Mouse (Mus musculus) lung, embryonic 16.5 days (tissue): ENCODE data around the gene Clmn. TPM values are rescaled to one million over a fixed set of nuclear protein-coding genes. Genes with fewer than 3 reads are reported as not detected.

Source experiments
- ATAC-seq: fragments of 200-750 bp; cut with Nextera tagmentation; 2 replicates; pipeline ENCODE4 v1.8.0; 2017; ENCODE audit warnings: low read depth, mild to moderate bottlenecking, moderate library complexity
- H3K27ac ChIP-seq: fragments of 300-500 bp; sonication (generic); 2 replicates; pipeline ENCODE4 v1.5.1; 2014; ENCODE audit warnings: mild to moderate bottlenecking, control low read depth, low read length
- H3K27me3 ChIP-seq: fragments of 300-500 bp; sonication (generic); 2 replicates; pipeline ENCODE4 v1.6.1; 2014; ENCODE audit warnings: low read depth, low read length, mixed read lengths; ENCODE audit not compliant: control insufficient read depth, insufficient read depth
- H3K36me3 ChIP-seq: fragments of 300-500 bp; sonication (generic); 2 replicates; pipeline ENCODE4 v1.6.1; 2014; ENCODE audit warnings: low read length; ENCODE audit not compliant: control insufficient read depth, insufficient read depth
- H3K4me1 ChIP-seq: fragments of 300-500 bp; sonication (generic); replicated peaks from 2 replicates; pipeline ENCODE4 v1.6.1; 2014; ENCODE audit warnings: low read length, mixed read lengths; ENCODE audit not compliant: control insufficient read depth, insufficient read depth
- H3K4me2 ChIP-seq: fragments of 300-500 bp; sonication (generic); 2 replicates; pipeline ENCODE4 v1.6.1; 2014; ENCODE audit warnings: low read depth, low read length, control low read depth
- H3K4me3 ChIP-seq: fragments of 300-500 bp; sonication (generic); 2 replicates; pipeline ENCODE4 v1.5.1; 2014; ENCODE audit warnings: mild to moderate bottlenecking, low read length, control low read depth
- H3K9ac ChIP-seq: fragments of 300-500 bp; sonication (generic); 2 replicates; pipeline ENCODE4 v1.6.1; 2014; ENCODE audit warnings: low read length, control low read depth
- H3K9me3 ChIP-seq: fragments of 300-500 bp; sonication (generic); 2 replicates; pipeline ENCODE4 v1.6.1; 2016; ENCODE audit warnings: low read length; ENCODE audit not compliant: control insufficient read depth
- WGBS: fragments of 180-500 bp; shearing (Covaris S2); extraction: QIAGEN DNeasy Blood & Tissue Kit; methylation state at CpG from one replicate; pipeline ENCODE4 v1.1.7; 2014; 5-methylcytosine and 5-hydroxymethylcytosine counted together
- polyA plus RNA-seq: library from polyadenylated mRNA; unstranded; fragments of >200 nt; fragmentation: Nextera tagmentation; extraction: Ambion mirVana; gene quantifications from 2 replicates; pipeline ENCODE4 v1.2.1, GENCODE M21; 2015

Gene Clmn
- polyA plus RNA-seq, 1 experiment from 2014 or later = 3.4 TPM

DNA sequence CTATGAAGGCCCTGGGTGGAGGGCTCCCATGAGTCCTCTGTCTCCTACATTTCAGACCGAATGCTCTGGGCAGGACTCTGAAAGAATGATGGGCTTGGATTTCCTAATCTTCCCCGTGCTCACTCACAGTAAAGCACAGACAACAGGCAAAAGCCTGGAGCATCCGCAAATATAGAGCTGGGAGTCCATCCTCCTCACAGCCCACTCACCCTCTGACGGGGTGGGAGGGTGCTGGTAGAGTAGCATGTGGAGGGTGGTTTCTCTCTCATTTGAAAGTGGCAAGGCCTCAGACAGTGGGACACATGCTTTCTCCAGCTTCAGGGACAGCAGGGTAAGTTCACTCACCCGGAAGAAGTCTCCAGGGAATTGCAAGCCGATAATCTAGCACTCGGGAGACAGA is 21.2 kb upstream of the Clmn start:
- Histone ChIP-seq H3K27ac (no peak overlapping the region), H3K9ac (no peak overlapping the region), H3K4me2 (no peak overlapping the region), H3K4me3 (no peak overlapping the region), H3K36me3 (no peaks in the 10 kb centered on the region), H3K9me3 (no peaks in the 10 kb centered on the region; the same call in 1 of the 2 replicates), H3K4me1 (no peaks in the 10 kb centered on the region; the same call in 1 of the 2 replicates), H3K27me3 (no peaks in the 10 kb centered on the region)
- ATAC-seq = no peak
- WGBS = 60% methylated on average over 7 of the region's 7 CpGs

DNA sequence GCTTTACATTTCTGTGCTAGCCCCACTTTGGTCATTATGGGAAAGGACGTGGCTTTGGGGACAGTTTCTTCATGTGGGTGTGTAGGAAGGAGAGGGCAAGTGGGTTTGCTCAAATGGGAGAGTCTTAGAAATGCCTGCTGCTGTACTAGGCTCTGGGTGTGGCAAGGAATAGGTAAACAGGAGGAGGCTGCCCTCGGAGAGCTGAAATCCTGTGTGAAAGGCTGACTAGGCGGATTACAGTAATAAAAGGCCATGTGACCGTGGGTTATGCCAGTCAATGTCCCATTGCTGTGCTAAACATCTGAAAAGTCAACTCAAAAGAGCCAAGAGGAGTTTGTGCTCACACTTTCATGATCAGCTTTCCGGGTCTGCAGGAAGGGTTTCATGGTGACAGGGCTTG is 17.7 kb upstream of the Clmn start:
- Histone ChIP-seq H3K9me3 (peaks cover 4% of the 10 kb centered on the region; the same call in 1 of the 2 replicates), H3K36me3 (no peaks in the 10 kb centered on the region), H3K4me2 (no peak overlapping the region), H3K27ac (0 out of 2 replicates have a peak overlapping the region, but pooled peaks have one; percentile 12), H3K9ac (no peak overlapping the region), H3K27me3 (no peaks in the 10 kb centered on the region), H3K4me1 (no peaks in the 10 kb centered on the region; the same call in 1 of the 2 replicates), H3K4me3 (no peak overlapping the region)
- no peak for ATAC-seq
- 44% methylated on average over 5 of the region's 5 CpGs for WGBS

DNA sequence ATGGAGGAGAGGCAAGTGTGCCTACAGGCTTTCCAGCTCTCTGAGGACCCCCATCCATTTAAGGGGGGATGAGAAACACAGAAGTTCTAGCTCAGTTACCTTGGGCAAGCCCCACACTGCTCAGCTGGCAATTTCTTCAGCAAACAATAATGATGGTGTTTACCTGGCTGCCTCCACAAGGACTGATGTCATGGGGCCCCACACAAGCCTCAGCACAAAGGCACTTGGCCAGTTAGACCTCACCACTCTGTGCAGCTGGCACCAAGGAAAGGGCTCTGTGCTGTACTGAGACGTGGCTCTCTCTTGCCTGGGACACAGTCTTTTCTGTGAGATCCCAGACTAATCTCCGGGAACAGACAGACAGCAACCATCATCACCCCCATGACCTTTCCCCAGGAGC is 17.2 kb upstream of the Clmn start:
- 31% methylated on average over 2 of the region's 2 CpGs for WGBS
- Histone ChIP-seq H3K4me1 (no peaks in the 10 kb centered on the region; the same call in 1 of the 2 replicates), H3K27ac (0 out of 2 replicates have a peak overlapping the region, but pooled peaks have one; percentile 12), H3K4me2 (no peak overlapping the region), H3K4me3 (no peak overlapping the region), H3K27me3 (no peaks in the 10 kb centered on the region), H3K36me3 (no peaks in the 10 kb centered on the region), H3K9ac (no peak overlapping the region), H3K9me3 (peaks cover 4% of the 10 kb centered on the region; the same call in 1 of the 2 replicates)
- peak; percentile 50; the same call in 1 of the 2 replicates for ATAC-seq

DNA sequence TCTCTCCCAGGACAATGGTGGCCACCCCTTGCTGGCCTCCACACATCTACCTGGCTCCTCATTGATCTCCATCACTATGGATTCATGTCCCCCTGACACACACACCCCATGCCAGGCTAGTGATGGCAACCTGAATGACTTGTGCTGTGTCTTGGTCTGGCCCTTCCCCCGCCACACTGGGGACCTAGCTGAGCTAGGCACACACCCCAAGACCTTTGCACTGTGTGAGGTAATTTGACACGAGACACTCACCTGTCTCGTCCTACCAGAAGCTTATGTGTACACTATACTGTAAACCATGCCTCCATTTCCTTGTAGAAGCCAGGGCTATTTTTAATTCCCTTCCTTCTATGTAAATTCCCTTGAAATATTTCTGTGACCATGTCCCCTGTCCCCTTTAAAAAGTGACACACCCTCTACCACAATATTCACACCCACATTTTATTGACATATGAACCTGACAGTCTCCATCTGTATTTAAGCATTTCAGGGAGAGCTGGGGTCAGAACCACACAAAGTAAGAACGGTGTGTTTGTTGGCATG is 16.7 kb upstream of the Clmn start:
- Histone ChIP-seq H3K36me3 (no peaks in the 10 kb centered on the region), H3K27me3 (no peaks in the 10 kb centered on the region), H3K4me2 (no peak overlapping the region), H3K4me3 (no peak overlapping the region), H3K27ac (no peak overlapping the region), H3K9me3 (peaks cover 4% of the 10 kb centered on the region; the same call in 1 of the 2 replicates), H3K9ac (no peak overlapping the region), H3K4me1 (no peaks in the 10 kb centered on the region; the same call in 1 of the 2 replicates)
- WGBS = 55% methylated on average over 4 of the region's 4 CpGs
- 0 out of 2 replicates have a peak, but pooled peaks have one; percentile 16 for ATAC-seq

DNA sequence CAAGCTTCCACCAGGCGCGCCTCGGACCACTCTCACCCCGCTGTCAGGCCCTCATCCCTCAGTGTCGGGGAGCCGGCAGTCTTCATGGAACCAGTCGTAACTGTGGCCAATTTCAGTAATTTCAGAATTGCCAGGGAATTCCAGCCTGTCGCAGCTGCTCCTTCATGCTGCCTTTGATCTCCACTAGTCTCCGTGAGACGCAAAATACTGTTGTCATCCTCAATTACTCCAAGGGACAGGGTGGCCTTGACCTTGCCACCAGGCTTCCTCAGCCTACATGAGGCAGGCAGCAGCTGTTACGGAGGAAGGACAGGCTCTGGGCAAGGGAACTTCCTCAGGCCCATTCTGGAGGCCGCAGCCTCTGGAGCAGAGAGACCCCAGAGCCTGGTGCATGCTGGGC is 15.5 kb upstream of the Clmn start:
- H3K4me3 ChIP-seq = no peak overlapping the region
- 69% methylated on average over 12 of the region's 12 CpGs for WGBS

DNA sequence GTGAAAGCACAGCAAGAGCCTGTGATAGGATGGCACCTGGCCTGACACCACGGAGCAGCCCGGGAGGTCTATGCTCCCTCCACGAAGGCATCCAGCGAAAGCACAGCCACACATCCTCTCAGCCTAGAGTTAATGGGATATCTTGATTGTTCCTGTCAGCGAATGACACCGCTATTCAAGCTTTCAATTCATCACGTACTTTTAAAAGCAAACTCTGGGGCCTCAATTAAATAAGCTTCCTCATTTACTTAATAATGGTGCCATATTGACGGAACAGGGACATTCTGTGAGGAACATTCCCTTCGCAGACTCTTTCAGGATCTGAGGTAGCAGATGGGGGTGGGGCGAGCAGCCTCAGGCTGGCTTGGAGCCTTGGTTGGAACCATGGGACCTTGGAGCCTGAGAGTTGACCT is 14.7 kb upstream of the Clmn start:
- no peak for ATAC-seq

More for the DNA sequence above, 15.5 kb upstream of the Clmn start:
- H3K27me3 ChIP-seq = no peaks in the 10 kb centered on the region
- H3K27ac ChIP-seq = no peak overlapping the region
- H3K4me1 ChIP-seq = no peaks in the 10 kb centered on the region; the same call in 1 of the 2 replicates
- H3K9me3 ChIP-seq = peaks cover 4% of the 10 kb centered on the region; the same call in 1 of the 2 replicates
- ATAC-seq = no peak
- H3K9ac ChIP-seq = no peak overlapping the region
- H3K4me2 ChIP-seq = no peak overlapping the region
- no peaks in the 10 kb centered on the region for H3K36me3 ChIP-seq

DNA sequence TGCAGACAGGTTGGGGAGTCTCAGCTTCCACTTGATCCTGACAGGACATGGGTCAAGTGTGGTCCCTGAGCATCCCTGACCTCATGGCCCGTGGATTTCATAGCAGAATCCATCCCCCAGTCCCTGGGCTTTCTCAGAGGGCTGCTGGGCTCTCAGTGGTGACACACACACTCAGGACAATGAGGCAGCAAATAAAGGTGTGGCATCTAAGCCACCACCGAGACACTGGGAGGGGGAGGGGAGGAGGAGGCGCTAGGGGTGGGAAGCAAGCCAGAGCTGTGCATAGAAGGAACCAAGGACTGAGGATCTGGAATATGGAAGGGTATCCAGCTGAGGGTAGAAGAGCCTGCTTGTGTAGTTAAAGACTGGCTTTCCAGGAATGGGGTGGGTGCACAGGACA is 11.2 kb upstream of the Clmn start:
- no peak for ATAC-seq
- 25% methylated on average over 3 of the region's 3 CpGs for WGBS
- no peaks in the 10 kb centered on the region for H3K4me1 ChIP-seq
- H3K4me2 ChIP-seq = no peak overlapping the region
- no peak overlapping the region for H3K27ac ChIP-seq
- no peak overlapping the region for H3K9ac ChIP-seq
- H3K4me3 ChIP-seq = no peak overlapping the region
- H3K27me3 ChIP-seq = no peaks in the 10 kb centered on the region
- 0 out of 2 replicates have a peak, but pooled peaks cover 4% of the 10 kb centered on the region for H3K9me3 ChIP-seq
- H3K36me3 ChIP-seq = no peaks in the 10 kb centered on the region

More for the DNA sequence above, 14.7 kb upstream of the Clmn start:
- Histone ChIP-seq H3K9me3 (peaks cover 4% of the 10 kb centered on the region; the same call in 1 of the 2 replicates), H3K4me3 (no peak overlapping the region), H3K27me3 (no peaks in the 10 kb centered on the region), H3K4me1 (no peaks in the 10 kb centered on the region; the same call in 1 of the 2 replicates), H3K36me3 (no peaks in the 10 kb centered on the region), H3K4me2 (no peak overlapping the region), H3K9ac (no peak overlapping the region), H3K27ac (no peak overlapping the region)
- WGBS = 64% methylated on average over 10 of the region's 10 CpGs

DNA sequence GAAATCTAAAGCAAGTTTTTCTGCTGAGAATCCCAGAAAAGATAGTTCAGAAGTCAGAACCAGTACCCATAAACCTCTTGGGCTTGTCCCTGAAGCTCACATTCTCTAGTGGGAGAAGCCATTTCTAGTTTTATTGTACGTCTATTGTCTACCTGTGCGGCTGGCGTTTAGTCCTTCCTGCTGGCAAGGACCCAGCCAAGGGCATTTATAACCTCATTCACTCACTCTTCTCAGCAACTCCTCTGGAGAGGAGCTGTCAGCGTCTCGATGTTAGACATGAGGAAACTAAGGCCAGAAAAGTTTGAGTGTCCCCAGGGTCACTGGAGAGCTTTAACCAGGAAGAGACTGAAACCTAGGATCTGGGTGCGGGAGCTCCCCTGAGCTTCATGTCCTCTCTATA is 7.1 kb upstream of the Clmn start:
- H3K9ac ChIP-seq = no peak overlapping the region
- H3K4me2 ChIP-seq = no peak overlapping the region
- no peak overlapping the region for H3K4me3 ChIP-seq
- no peaks in the 10 kb centered on the region for H3K9me3 ChIP-seq
- 88% methylated on average over 6 of the region's 6 CpGs for WGBS
- no peaks in the 10 kb centered on the region for H3K27me3 ChIP-seq
- no peak for ATAC-seq
- H3K4me1 ChIP-seq = peaks cover 7% of the 10 kb centered on the region
- H3K27ac ChIP-seq = no peak overlapping the region
- H3K36me3 ChIP-seq = no peaks in the 10 kb centered on the region

DNA sequence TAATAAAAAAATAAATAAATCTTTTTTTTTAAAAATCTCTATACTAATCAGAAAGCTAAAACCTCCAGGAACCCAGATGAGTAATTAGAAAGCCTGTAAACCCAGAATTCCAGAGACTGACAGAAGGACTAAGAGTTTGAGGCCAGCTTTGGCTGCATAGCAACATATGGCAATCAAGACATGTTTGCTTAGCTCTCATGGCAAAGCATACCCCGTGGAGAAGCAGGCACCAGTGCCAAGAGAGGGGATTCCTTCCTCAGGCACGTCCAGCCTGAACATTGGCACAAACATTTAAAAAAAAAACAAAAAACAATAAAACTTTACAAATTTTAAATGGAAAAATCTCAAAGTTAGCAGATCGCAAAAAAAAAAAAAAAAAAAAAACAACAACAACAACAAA is 4.9 kb upstream of the Clmn start:
- H3K27me3 ChIP-seq = no peaks in the 10 kb centered on the region
- no peak overlapping the region for H3K4me2 ChIP-seq
- H3K4me3 ChIP-seq = no peak overlapping the region
- H3K9ac ChIP-seq = no peak overlapping the region
- H3K9me3 ChIP-seq = no peaks in the 10 kb centered on the region
- H3K27ac ChIP-seq = no peak overlapping the region
- no peak for ATAC-seq
- no peaks in the 10 kb centered on the region for H3K36me3 ChIP-seq
- 61% methylated on average over 3 of the region's 3 CpGs for WGBS
- peaks cover 10% of the 10 kb centered on the region for H3K4me1 ChIP-seq
